Mouse (Mus musculus) urinary bladder, adult 18-20 months (tissue): ENCODE data around the gene 1700015F17Rik.

Source experiments
- DNase-seq, 2 experiments: peaks; one replicate each; pipeline ENCODE4 v3.0.0; 2022; ENCODE audit warnings: low spot score in 2 of 2, mixed read lengths in 2 of 2

1700015F17Rik gene

DNA sequence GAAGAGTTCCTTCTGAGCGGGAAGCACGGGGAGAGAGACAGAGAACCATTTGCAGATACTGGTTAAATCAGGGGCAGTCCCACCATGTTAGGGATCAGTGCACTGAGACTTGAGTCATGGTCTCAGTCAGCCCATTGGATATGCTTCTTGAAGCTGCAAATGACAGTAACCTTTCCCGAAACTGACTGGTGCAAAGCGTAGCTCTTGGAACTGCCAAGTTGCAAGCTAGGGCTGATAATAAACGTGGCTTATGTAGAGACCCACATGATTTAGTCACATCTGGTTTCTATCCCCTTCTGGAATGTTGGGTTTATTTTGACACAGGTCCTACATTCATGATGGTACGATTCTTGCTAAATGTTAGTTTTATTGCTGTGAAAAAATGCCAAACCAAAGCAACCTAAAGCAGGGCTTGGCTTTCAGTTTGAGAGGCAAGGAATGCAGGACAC lies 55.2 kb downstream of the 1700015F17Rik start:
- DNase-seq = no peak

DNA sequence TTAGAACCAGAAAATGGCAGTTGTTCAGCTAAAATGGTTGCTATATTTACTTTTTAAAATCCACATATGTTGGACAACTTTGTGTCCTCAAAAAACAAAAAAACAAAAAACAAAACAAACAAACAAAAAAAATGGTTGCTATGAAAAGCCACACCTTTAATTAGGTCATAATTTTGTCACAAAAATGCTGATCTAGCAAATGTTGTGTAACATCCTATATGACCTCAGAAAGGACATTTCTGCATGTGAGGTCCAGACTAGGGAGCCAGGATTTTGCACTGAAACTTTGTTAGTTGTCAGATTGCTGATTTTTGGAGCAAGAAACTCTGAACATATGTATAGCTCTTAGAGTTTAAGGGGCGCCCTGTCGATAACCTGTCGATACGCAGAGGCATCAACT lies 55.9 kb downstream of the 1700015F17Rik start:
- no peak for DNase-seq

DNA sequence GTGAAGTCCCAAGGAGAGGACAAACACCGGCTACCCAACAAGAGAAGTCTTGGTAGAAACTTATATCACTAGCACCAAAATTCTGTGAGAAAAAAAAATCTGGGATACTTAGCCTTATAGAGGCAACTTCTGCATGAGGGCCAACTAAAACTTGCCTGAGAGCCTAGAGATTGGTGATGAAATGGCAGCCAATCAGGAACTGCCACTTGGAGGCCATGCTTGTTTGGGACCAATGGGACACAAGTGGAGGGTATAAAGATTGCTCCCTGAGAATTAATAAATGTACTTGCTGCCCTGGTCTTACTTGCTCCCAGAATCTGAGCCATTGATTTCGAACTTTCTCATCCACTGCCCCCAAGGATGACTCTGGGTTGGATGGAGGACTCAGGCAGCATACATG lies 57.5 kb downstream of the 1700015F17Rik start:
- no peak for DNase-seq

DNA sequence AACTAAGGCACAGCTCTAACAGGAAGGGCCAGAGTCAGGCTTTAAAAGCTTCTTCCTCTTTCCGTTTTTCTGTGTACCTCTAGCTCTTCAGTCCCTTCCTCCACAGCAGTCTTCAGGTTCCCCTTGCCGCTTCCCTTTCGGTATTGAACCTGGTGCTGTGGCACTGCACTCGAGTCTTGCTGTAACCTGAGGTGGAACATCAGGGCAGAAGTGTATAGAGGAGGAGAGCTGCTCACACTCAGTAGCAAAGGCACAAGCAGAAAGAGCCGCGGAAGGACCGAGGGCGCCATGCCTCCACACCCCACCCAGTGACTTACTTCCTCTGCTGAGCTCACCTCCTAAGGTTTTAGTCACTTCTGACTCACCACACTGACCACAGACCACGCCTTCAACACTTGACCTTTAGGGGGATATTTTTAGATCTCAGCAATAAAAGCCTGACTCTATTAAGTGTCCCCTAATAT lies 58.9 kb downstream of the 1700015F17Rik start, which contains the start of gene Cdk14:
TSS of gene Cdk14 (minus strand) at position 321 of the 464 bp plus-strand sequence.
- no peak for DNase-seq

DNA sequence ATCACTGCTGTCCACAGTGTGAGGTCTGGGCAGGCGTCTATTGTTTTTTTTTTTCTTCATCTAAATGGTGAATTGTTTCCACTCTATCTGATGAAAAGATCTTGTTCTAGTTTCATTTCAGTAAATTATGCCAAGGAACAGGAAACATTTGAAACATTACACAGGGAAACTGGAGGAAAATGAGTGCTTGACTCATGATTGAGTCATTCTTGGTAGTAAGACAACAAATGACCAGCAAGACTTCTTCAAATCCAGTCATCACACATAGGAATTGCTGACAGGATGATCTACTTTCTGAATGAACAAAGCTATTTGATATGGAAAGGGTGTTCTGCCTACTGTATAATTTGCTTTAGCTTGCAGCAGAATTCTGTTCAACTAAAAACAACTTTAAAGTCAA lies 59.7 kb downstream of the 1700015F17Rik start:
- DNase-seq = no peak

DNA sequence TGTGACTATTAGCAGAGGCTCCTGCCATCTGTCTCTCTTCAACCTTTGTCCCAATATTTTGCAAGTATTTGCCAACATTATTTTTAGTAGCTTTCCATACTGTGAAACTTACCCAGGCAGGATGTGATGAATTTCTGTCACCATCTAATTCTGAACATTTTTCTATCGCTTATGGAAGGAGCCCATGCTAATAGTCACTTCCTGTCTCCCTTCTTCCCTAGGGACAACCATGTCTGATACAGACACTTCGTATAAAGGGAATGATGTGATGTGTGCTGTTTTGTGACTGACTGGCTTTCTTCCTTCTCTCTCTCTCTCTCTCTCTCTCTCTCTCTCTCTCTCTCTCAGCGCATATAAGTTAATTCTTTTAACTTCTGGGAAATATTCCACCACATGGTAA lies 64.1 kb downstream of the 1700015F17Rik start:
- DNase-seq = no peak

DNA sequence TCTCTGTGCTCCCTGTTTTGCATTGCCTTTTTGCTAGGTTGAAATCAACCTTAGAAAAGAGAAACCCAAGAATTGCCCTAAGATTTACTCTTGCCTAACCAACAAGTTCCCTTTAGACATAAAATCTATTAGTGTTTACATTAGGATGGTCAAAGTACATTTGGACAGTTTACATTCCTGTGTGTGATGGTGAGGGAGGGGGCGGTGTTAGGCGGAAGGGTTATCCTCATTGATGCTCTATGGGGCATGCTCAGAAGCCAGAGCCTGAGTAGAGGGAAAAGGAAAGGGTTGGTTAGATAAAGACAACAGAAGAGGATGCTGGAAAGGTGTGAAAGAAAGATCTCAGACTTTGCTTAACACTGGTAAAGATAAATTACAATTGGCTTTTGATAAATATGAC lies 67.1 kb downstream of the 1700015F17Rik start:
- DNase-seq = no peak

DNA sequence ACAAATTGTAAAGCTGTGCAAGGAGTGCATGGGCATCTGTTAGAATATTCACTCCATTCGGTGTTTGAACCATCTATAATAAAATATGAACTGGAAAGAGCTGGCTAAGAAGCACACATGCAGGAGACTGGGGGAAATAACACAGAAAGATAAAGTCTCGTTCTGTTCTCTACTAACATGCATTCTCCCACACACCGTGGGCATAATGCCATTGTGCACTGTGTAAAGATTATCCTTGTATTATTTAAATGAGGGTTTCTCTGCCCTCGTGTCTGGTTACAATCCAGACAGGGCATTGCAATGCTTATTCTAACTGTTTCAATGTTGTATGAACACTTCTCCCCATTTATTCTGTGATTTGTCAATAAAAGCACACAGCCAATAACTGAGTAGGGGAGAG lies 77.0 kb downstream of the 1700015F17Rik start:
- no peak for DNase-seq

DNA sequence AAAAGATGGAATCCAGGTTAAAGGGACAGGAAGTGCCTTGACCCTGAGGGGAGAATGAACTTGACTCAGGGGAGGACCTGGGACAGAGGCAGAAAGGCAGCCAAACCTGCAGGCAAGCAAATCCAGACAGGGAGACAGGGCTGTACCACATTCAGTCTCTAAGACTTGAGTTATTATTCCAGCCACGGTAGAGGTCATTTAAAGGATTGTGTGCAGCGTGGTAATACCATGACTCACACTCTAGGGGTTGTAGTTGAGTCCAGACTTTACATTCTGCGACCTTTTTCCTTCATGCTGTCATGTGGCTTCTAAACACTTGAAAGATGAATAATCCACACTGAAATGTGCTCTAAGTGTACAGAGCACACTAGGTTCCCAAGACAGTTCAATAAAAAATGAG lies 86.2 kb downstream of the 1700015F17Rik start:
- DNase-seq = no peak
